Mouse (Mus musculus) left cerebral cortex, postnatal 25 days (tissue): Measurements from ENCODE around the gene Kng2. TPM values are rescaled to one million over a fixed set of nuclear protein-coding genes. Genes with fewer than 3 reads are reported as not detected.
"Not testable (repeated sequence)": the region's sequence is repeated elsewhere in the genome, so short reads cannot be mapped to it uniquely, and the experiment has no call there.

Source experiments
- DNase-seq, 2 experiments: peaks; one replicate each; pipeline ENCODE4 v3.0.0; 2022; ENCODE audit warnings: low spot score in 2 of 2, mixed read lengths in 1 of 2
- intact Hi-C: fragments of 180-260 bp; cut with DNase I; formaldehyde crosslinking; loops from one replicate; pipeline ENCODE4 v1.15.1; 2025
- total RNA-seq, 2 experiments: library from RNA; stranded (reverse); gene quantifications; 2 replicates each; pipeline ENCODE4 v1.2.3; 2021

Kng2 gene
- not detected for total RNA-seq

- DNase-seq, intact Hi-C loops: not testable (repeated sequence)
These were observed at the start of gene Kng2 for GRCm38 (mm10) chr16:23028966-23029600. Gene Kng2, minus strand, starts transcription at chr16:23029482.

GRCm38 (mm10) chr16:23077516-23077915 is 48.2 kb upstream of the Kng2 start:
- DNase-seq, intact Hi-C loops: not testable (repeated sequence)

GRCm38 (mm10) chr16:23060781-23061325 is 31.6 kb upstream of the Kng2 start:
- not testable (repeated sequence) for DNase-seq
- intact Hi-C loops, result loop anchor here (10.0 kb wide), 1 partner anchor 46 kb away; no protein-coding TSS in a partner anchor

GRCm38 (mm10) chr16:23059630-23060029 is 30.3 kb upstream of the Kng2 start:
- DNase-seq, result not testable (repeated sequence)
- intact Hi-C loops, result loop anchor here (10.0 kb wide), 1 partner anchor 45 kb away; no protein-coding TSS in a partner anchor

- intact Hi-C loops, DNase-seq: not testable (repeated sequence)
These were observed 28.6 kb upstream of the Kng2 start, which contains the start of gene Kng1 for GRCm38 (mm10) chr16:23057668-23058447. Gene Kng1, plus strand, starts transcription at chr16:23057865.

- intact Hi-C loops, result loop anchor here (1.0 to 10.0 kb wide), 2 partner anchors 170 to 482 kb away; no protein-coding TSS in a partner anchor
- DNase-seq, result peak; percentile 34 to 42
These were observed 17.0 kb upstream of the Kng2 start for GRCm38 (mm10) chr16:23046319-23046718.

- DNase-seq, result no peak
These were observed 11.6 kb upstream of the Kng2 start for GRCm38 (mm10) chr16:23040876-23041275.

GRCm38 (mm10) chr16:23039281-23039680 is 10.0 kb upstream of the Kng2 start:
- DNase-seq, result no peak
- intact Hi-C loops, result no loop called here

More at GRCm38 (mm10) chr16:23040876-23041275, 11.6 kb upstream of the Kng2 start:
- intact Hi-C loops, result loop anchor here (10.0 kb wide), 1 partner anchor 476 kb away; no protein-coding TSS in a partner anchor

- intact Hi-C loops, result no loop called here
- no peak for DNase-seq
These were observed 8.5 kb upstream of the Kng2 start for GRCm38 (mm10) chr16:23037744-23038143.

- intact Hi-C loops, result no loop called here
- no peak for DNase-seq
These were observed 4.4 kb upstream of the Kng2 start for GRCm38 (mm10) chr16:23033673-23034072.

GRCm38 (mm10) chr16:23030673-23031435 is 1.6 kb upstream of the Kng2 start:
- intact Hi-C loops, result no loop called here
- DNase-seq, result no peak

GRCm38 (mm10) chr16:23027341-23027740 is 1.9 kb downstream of the Kng2 start:
- intact Hi-C loops, result not testable (repeated sequence)

GRCm38 (mm10) chr16:23026582-23026981 is 2.7 kb downstream of the Kng2 start:
- intact Hi-C loops, result no loop called here
- DNase-seq, result no peak

More at GRCm38 (mm10) chr16:23027341-23027740, 1.9 kb downstream of the Kng2 start:
- not testable (repeated sequence) for DNase-seq

GRCm38 (mm10) chr16:23025111-23025510 is 4.2 kb downstream of the Kng2 start:
- no peak for DNase-seq
- intact Hi-C loops, result no loop called here

- intact Hi-C loops, DNase-seq: not testable (repeated sequence)
These were observed 8.7 kb downstream of the Kng2 start for GRCm38 (mm10) chr16:23020571-23020970.

- DNase-seq, result peak in 1 of 2 experiments; percentile 2
- intact Hi-C loops, result loop anchor here (10.0 kb wide), 1 partner anchor 50 kb away; no protein-coding TSS in a partner anchor
These were observed 14.6 kb downstream of the Kng2 start for GRCm38 (mm10) chr16:23014645-23015044.

GRCm38 (mm10) chr16:23013786-23014185 is 15.5 kb downstream of the Kng2 start:
- intact Hi-C loops, result loop anchor here (10.0 kb wide), 1 partner anchor 51 kb away; no protein-coding TSS in a partner anchor
- DNase-seq, result not testable (repeated sequence)

- DNase-seq, intact Hi-C loops: not testable (repeated sequence)
These were observed 32.3 kb downstream of the Kng2 start for GRCm38 (mm10) chr16:22996951-22997350.

- intact Hi-C loops, result no loop called here
- DNase-seq, result peak in 1 of 2 experiments; percentile 13
These were observed 61.8 kb downstream of the Kng2 start for GRCm38 (mm10) chr16:22967383-22968030.
